Mouse (Mus musculus) heart, postnatal 36 days (tissue): Measurements from ENCODE around the gene Fcho2. TPM values are rescaled to one million over a fixed set of nuclear protein-coding genes. Genes with fewer than 3 reads are reported as not detected.
"Not testable (repeated sequence)": the region's sequence is repeated elsewhere in the genome, so short reads cannot be mapped to it uniquely, and the experiment has no call there.

ENCODE experiments used
- DNase-seq, 2 experiments: peaks; one replicate each; pipeline ENCODE4 v3.0.0; 2021 to 2022
- intact Hi-C: fragments of 180-260 bp; cut with DNase I; formaldehyde crosslinking; loops from one replicate; pipeline ENCODE4 v1.15.1; 2025
- total RNA-seq, 2 experiments: library from RNA; stranded (reverse); gene quantifications; 2 replicates each; pipeline ENCODE4 v1.2.3; 2021

The Fcho2 gene
- total RNA-seq = 10 to 100 TPM; 40.8 to 43.3 TPM

GRCm38 (mm10) chr13:98815147-98815785, at the start of gene Fcho2:
Gene Fcho2 (minus strand): TSS chr13:98815449.
- DNase-seq = peak; percentile 99
- intact Hi-C loops = loop anchor here (10.0 kb wide), 1 partner anchor 1040 kb away; no protein-coding TSS in a partner anchor

DNA sequence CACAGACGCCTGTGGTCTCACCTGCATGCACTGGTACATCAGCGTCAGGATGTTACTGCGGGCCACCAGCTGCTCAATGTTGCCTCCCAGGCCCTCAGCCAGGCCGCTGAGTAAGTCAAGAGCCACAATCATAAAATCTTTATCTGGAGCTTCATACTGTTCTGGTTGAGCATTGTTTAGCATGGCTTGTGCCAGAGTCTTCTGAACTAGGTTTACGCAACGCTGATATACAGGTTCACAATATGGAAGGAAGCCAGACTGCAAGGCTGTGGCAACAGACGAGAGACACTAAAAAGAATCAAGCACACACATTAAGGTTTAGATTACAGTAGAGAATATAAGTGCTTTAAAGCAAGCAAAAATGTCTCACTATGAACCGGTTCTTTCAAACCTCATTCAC, 40.0 kb upstream of the Fcho2 start:
- intact Hi-C loops = no loop called here

DNA sequence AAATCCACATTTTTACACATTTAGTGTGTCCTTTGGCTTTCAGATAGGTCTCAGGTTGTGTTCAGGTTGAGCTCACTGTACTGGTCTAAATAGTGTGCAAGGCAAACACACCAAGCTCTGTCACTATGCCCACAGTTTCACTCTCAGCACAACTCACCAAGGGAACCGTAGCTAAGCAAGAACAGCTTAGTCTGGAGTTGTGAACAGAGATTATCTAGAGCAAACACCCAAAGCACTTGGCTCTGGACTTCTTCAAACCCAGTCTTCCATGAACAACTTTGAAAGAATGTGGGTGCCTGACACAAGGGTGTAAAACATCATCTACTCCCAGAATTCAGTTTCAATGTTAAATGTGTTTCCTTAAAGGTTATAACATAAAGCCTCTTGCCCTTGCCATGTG, 30.5 kb upstream of the Fcho2 start:
- intact Hi-C loops = no loop called here
- DNase-seq = no peak

More for the DNA sequence above, 40.0 kb upstream of the Fcho2 start:
- no peak for DNase-seq

DNA sequence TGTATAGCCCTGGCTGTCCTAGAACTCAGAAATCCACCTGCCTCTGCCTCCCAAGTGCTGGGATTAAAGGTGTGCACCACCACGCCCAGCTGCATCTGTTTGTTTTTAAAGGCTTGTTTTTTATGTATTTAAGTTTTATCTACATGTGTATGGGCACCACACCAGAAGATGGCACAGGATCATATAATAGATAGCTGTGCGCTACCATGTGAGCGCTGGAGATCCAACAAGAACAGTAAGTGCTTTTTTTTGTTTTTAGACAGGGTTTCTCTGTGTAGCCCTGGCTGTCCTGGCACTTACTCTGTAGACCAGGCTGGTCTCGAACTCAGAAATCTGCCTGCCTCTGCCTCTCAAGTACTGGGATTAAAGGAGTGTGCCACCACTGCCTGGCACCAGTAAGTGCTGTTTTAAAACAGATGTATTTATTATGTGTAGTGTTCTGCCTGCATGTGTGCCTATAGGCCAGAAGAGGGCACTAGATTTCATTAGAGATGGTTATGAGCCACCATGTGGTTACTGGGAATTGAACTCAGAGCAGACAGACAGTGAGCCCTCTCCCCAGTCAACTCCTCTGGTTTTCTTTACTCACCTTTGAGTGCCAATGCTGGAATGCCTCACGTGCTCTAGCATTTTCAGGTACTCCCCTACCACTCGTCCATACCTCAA, 21.3 kb upstream of the Fcho2 start:
- no peak for DNase-seq
- intact Hi-C loops = no loop called here

GRCm38 (mm10) chr13:98835740-98836139, 20.5 kb upstream of the Fcho2 start:
- DNase-seq = no peak
- intact Hi-C loops = no loop called here

- no peak for DNase-seq
- intact Hi-C loops = no loop called here
Observed at GRCm38 (mm10) chr13:98834723-98835122, 19.5 kb upstream of the Fcho2 start.

- DNase-seq = no peak
- intact Hi-C loops = no loop called here
Observed at GRCm38 (mm10) chr13:98834199-98834598, 18.9 kb upstream of the Fcho2 start.

GRCm38 (mm10) chr13:98832451-98833450, 17.5 kb upstream of the Fcho2 start:
- no peak for DNase-seq
- intact Hi-C loops = no loop called here

- DNase-seq, intact Hi-C loops: not testable (repeated sequence)
Observed at GRCm38 (mm10) chr13:98829026-98829425, 13.8 kb upstream of the Fcho2 start.

DNA sequence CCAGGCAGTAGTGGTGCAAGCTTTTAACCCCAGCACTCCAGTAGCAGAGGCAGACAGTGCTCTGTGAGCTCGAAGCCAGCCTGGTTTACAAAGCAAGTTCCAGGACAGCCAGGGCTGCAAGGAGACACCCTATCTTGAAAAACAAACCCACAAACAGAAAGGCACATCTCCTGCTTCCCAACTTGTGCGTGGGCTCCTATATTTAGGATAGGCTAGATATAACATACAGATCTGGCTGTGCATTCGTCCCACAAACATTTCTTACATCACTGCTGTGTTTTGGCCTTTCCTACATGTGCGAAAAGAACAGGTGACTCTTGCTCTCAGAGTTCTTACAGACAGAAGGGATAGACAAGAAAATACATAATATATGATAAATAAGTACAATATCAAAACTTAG, 10.3 kb upstream of the Fcho2 start:
- no peak for DNase-seq
- intact Hi-C loops = no loop called here

DNA sequence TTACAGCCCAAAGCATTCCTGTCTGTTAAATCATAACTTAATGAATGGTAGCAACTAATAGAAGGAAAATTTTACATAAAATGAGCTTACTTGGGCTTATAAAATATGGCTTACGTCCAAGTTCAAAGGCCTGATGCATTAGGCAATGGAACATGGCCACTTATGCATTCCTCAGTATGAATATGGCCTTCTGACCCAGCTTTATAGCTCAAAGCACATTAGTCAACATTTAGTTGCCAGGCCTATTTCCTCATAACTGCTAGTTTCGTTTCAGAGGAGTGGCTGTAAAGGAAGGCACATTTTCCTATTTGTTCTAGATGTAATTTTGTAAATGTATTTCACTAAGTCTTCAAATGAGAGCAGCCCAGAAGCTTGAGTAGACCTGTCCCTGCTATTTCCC, 3.8 kb upstream of the Fcho2 start:
- intact Hi-C loops = loop anchor here (10.0 kb wide), 1 partner anchor 1036 kb away; no protein-coding TSS in a partner anchor
- no peak for DNase-seq

GRCm38 (mm10) chr13:98818205-98818604, 3.0 kb upstream of the Fcho2 start:
- no peak for DNase-seq
- intact Hi-C loops = loop anchor here (10.0 kb wide), 1 partner anchor 1037 kb away; no protein-coding TSS in a partner anchor

DNA sequence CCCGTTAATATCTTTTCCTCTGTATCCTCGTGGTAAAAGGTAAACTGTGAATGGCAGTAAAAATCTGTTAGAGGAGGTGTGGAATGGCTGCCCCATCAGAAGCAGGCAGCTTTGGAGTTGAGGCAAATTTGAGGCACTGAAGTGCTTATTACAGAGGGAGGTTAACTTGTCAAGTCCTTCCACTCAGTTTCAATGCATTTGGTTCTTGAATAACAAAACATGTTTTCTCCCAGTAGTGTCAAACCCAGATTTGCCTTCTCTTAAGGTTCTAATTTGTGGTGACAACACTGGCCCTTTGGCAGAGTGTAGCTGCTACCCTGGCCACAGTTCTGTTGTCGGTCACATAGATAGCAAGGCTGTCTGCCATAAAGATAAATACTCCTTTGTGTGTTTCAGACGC, 2.5 kb upstream of the Fcho2 start:
- no peak for DNase-seq
- intact Hi-C loops = loop anchor here (10.0 kb wide), 1 partner anchor 1037 kb away; no protein-coding TSS in a partner anchor

GRCm38 (mm10) chr13:98816981-98817660, 1.9 kb upstream of the Fcho2 start:
- intact Hi-C loops = loop anchor here (10.0 kb wide), 1 partner anchor 1038 kb away; no protein-coding TSS in a partner anchor
- DNase-seq = not testable (repeated sequence)

- no peak for DNase-seq
- intact Hi-C loops = loop anchor here (10.0 kb wide), 1 partner anchor 1038 kb away; no protein-coding TSS in a partner anchor
Observed at GRCm38 (mm10) chr13:98816571-98816970, 1.3 kb upstream of the Fcho2 start.

DNA sequence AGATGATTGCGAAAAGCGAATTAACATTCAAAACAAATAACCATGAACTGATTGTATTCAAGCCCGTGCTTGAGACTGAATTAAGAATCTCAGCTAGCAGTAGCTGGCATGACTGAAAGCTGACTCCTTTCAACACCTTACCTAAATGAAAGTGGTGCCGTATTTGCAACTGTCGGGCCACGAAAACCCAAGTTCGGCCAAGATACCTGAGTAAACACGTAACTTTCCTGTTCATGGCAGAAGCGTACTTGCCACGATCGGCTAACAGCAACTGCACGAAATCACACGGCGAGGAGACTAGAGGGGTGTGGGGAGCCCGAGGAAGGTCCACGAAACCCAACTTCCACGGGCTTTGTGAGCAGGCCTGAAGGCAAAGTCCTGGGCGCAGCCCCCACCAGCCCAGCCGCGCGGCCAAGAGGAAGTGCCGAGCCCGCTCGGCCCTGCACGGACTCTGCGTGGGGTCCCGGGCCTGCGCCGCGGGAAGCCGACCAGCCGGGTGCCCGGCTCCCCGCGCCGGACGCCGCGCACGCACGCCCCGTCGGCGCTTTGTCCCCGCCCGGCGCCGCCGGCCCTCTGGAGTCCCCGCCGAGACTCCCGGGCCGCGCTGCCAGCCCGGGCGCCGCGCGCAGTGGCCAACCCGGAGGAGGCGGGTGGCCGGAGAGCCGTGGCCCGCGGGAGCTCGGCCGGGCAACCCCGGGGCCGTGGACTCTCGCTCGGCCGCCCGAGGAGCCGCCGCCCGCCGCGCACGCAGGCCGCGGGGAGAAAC, 791 bp downstream of the Fcho2 start:
- intact Hi-C loops = loop anchor here (5.0 to 10.0 kb wide), 2 partner anchors 113 to 1040 kb away; partner anchors contain the start of gene Tnpo1
- peak; percentile 65 to 77 for DNase-seq

DNA sequence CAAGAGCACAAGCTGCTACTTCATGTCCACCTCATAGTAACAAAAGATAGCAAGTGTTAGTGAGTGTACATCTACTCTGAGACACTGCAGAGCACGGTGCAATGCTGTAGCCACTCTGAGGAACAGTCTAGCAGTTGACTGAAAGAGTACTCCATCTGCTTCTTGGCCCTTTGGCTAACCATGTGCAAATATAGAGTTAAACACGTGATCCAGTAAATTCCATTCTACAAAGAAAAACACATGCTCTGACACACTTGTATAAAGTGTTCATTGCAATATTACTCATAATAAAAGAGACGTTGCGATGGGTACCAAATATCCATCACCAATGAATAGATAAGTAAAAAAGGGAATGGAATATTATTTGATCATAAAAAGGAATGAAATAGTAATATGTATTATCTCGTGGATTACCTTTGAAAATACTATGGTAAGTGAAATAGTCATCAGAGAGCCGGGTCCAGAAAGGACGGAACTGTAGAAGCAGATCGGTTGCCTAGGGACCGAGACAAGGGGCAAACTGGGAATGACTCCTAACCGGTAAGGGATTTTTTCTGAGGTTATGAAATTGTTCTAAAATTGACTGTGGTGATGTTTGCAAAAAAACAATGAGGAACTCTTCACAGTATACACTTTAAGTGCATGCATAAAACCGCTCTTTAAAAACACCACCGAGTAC, 1.5 kb downstream of the Fcho2 start:
- intact Hi-C loops = loop anchor here (5.0 to 10.0 kb wide), 2 partner anchors 114 to 1041 kb away; partner anchors contain the start of gene Tnpo1
- no peak for DNase-seq

DNA sequence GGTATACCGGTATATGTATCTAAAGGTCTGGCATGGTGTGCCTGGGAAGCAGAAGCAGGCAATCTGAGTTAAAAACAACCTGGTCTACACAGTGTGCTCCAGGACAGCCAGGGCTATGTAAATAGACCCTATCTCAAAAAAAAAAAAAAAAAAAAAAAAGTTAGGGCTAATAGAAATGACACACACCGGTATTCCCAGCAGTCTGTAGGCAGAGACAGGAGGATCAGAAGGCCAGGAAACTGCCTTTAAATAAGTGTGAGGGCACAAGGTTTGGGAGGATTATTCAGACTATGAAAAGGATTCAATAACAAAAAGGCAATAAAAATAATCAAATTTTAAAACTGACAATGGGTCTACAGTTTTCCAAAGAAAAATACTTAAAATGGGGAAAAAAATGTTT, 2.1 kb downstream of the Fcho2 start:
- no peak for DNase-seq
- intact Hi-C loops = loop anchor here (5.0 to 10.0 kb wide), 2 partner anchors 114 to 1042 kb away; partner anchors contain the start of gene Tnpo1
